Mouse (Mus musculus): ENCODE results near the gene Klrb1c. TPM values are rescaled to one million over a fixed set of nuclear protein-coding genes. Genes with fewer than 3 reads are reported as not detected.

Klrb1c gene
- 3.7 TPM for polyA plus RNA-seq (2017; shearing (Covaris generic))

DNA sequence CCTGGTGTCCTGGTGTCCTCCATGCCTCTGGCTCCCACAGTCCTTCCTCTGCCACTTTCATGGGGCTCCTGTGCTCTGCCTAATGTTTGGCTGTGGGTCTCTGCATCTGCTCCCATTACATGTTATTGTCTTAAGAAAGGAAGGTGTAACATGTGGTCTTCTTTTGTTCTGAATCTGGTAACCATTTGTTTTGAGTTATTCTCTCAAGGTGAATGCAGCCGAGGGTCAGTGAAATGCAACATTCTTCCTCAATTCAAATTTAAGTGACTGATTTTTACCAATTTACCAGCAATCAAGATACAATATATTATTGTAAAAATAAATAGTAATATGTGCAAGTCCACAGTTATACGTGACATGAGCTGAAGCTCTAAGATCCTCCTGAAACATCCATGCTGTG is at the start of gene Klrb1c:
Gene Klrb1c (minus strand): TSS at position 101 of the 400 bp plus-strand sequence.

DNA sequence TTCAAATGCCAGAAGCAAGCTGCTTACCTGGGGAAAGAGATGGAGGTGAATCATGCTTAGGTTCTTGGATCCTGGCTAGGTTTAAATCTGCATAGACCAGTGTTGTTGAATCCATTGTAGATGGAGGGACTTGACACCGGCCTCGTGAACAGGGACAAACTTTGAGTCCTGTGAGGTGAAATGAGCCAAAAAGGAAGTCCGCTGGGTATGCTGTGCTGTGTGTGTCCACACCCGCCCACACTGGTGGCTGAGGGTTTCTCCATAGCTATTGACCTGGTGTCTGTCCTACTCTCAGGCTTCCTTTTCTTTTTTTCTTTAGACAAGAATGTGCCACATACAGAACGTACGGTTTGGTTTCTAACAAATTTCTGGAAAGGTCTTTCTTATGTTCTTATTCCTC is 37.1 kb upstream of the Klrb1c start, which contains the start of the genes Gm44511 and Klrb1b:
Gene Gm44511 (minus strand): TSS at position 184 of the 400 bp plus-strand sequence.
Gene Klrb1b (minus strand): TSS at position 200 of the 400 bp plus-strand sequence.

Other genes with a start within 250 kb of the Klrb1c start
- gene A2ml1, start 207.6 kb downstream of the Klrb1c start, polyA plus RNA-seq (2017; shearing (Covaris generic)): not detected
- not detected for gene Klrb1a, start 165.7 kb downstream of the Klrb1c start, polyA plus RNA-seq (2017; shearing (Covaris generic))
- not detected for gene Clec2h, start 126.8 kb downstream of the Klrb1c start, polyA plus RNA-seq (2017; shearing (Covaris generic))
- not detected for gene Klrb1, start 66.2 kb downstream of the Klrb1c start, polyA plus RNA-seq (2017; shearing (Covaris generic))
- gene Gm44511, start 37.1 kb upstream of the Klrb1c start, polyA plus RNA-seq (2017; shearing (Covaris generic)): not detected
- gene Klrb1b, start 37.1 kb upstream of the Klrb1c start, polyA plus RNA-seq (2017; shearing (Covaris generic)): not detected
- 119 TPM for gene Clec2i, start 98.4 kb upstream of the Klrb1c start, polyA plus RNA-seq (2017; shearing (Covaris generic))
- gene BC035044, start 101.9 kb upstream of the Klrb1c start, polyA plus RNA-seq (2017; shearing (Covaris generic)): 4.9 TPM
- gene Clec2g, start 145.2 kb upstream of the Klrb1c start, polyA plus RNA-seq (2017; shearing (Covaris generic)): not detected